Mouse (Mus musculus) cerebellum, adult 2 months (tissue): ENCODE measurements around the gene Bmp7.

ENCODE experiments used
- CTCF ChIP-seq: fragments of 200-500 bp; IDR thresholded peaks from 2 replicates; pipeline ENCODE4 v1.5.1; 2011; ENCODE audit warnings: low read depth, mild to moderate bottlenecking, control low read depth, low read length, moderate library complexity, borderline replicate concordance; ENCODE audit not compliant: insufficient read depth
- POLR2A ChIP-seq: fragments of 200-500 bp; IDR thresholded peaks from 2 replicates; pipeline ENCODE4 v1.6.1; 2011; ENCODE audit warnings: low read length, control low read depth, borderline replicate concordance; ENCODE audit not compliant: insufficient read depth

- no peak for TF ChIP-seq CTCF
- no peak for TF ChIP-seq POLR2A
Observed at GRCm38 (mm10) chr2:172979666-172980345, 39.7 kb upstream of the Bmp7 start.
